Mouse (Mus musculus) heart, embryonic 12.5 days (tissue): ENCODE measurements around the gene Gm10135. TPM values are rescaled to one million over a fixed set of nuclear protein-coding genes. Genes with fewer than 3 reads are reported as not detected.
A peak's percentile ranks its signal among the peaks of the same experiment; 100 is the strongest.

ENCODE experiments used
- ATAC-seq: fragments of 200-750 bp; cut with Nextera tagmentation; 2 replicates; pipeline ENCODE4 v1.8.0; 2017; ENCODE audit warnings: moderate TSS enrichment, moderate library complexity; ENCODE audit not compliant: insufficient number of reproducible peaks, low FRiP score
- H3K27ac ChIP-seq: fragments of 300-500 bp; sonication (generic); 2 replicates; pipeline ENCODE4 v1.5.1; 2016; ENCODE audit warnings: mild to moderate bottlenecking, moderate library complexity; ENCODE audit not compliant: poor library complexity, severe bottlenecking
- H3K27me3 ChIP-seq: fragments of 300-500 bp; sonication (generic); replicated peaks from 2 replicates; pipeline ENCODE4 v1.6.1; 2016; ENCODE audit warnings: mild to moderate bottlenecking, moderate library complexity
- H3K36me3 ChIP-seq: fragments of 300-500 bp; sonication (generic); 2 replicates; pipeline ENCODE4 v1.6.1; 2016; ENCODE audit warnings: mild to moderate bottlenecking, moderate library complexity
- H3K4me1 ChIP-seq: fragments of 300-500 bp; sonication (generic); replicated peaks from 2 replicates; pipeline ENCODE4 v1.6.1; 2016; ENCODE audit warnings: mild to moderate bottlenecking
- H3K4me2 ChIP-seq: fragments of 300-500 bp; sonication (generic); 2 replicates; pipeline ENCODE4 v1.6.1; 2016; ENCODE audit warnings: mild to moderate bottlenecking, moderate library complexity
- H3K4me3 ChIP-seq: fragments of 300-500 bp; sonication (generic); 2 replicates; pipeline ENCODE4 v1.5.1; 2016; ENCODE audit warnings: mild to moderate bottlenecking
- H3K9ac ChIP-seq: fragments of 300-500 bp; sonication (generic); 2 replicates; pipeline ENCODE4 v1.6.1; 2016; ENCODE audit warnings: mild to moderate bottlenecking, moderate library complexity
- H3K9me3 ChIP-seq: fragments of 300-500 bp; sonication (generic); replicated peaks from 2 replicates; pipeline ENCODE4 v1.6.1; 2016; ENCODE audit warnings: mild to moderate bottlenecking, moderate library complexity
- WGBS: fragments of 180-500 bp; shearing (Covaris S2); methylation state at CpG from one replicate; pipeline ENCODE4 v1.1.7; 2016; 5-methylcytosine and 5-hydroxymethylcytosine counted together
- polyA plus RNA-seq: library from polyadenylated mRNA; unstranded; fragments of >200 nt; fragmentation: Nextera tagmentation; extraction: Ambion mirVana; gene quantifications from 2 replicates; pipeline ENCODE4 v1.2.1, GENCODE M21; 2016

The Gm10135 gene
- polyA plus RNA-seq, 1 experiment from 2014 or later: not detected

DNA sequence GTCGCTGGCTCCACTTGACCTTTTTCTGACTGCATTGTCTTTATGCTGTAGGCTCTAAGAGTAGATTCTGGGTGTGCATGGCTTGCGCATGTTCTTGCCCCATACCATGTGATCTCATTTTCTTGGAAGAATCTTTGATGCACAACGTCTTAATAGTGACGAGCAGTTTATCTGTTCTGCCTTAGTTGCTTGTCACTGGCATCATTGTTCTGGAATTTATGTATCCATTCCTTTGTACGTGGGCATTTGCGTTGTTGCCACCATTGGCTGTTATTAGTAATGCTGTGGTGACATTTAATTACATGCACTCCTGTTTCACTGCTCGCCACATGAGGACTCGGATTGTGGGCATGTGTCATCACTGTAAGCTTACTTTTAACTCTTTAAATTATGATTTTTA is 53.3 kb downstream of the Gm10135 start:
- H3K9me3 ChIP-seq: no peaks in the 10 kb centered on the region
- no peaks in the 10 kb centered on the region for H3K27me3 ChIP-seq
- no peak overlapping the region for H3K27ac ChIP-seq
- H3K4me2 ChIP-seq: no peak overlapping the region
- WGBS: 85% methylated on average over 8 of the region's 8 CpGs
- no peak overlapping the region for H3K4me3 ChIP-seq
- ATAC-seq: no peak
- H3K4me1 ChIP-seq: peaks cover 56% of the 10 kb centered on the region
- no peak overlapping the region for H3K9ac ChIP-seq
- no peaks in the 10 kb centered on the region for H3K36me3 ChIP-seq

DNA sequence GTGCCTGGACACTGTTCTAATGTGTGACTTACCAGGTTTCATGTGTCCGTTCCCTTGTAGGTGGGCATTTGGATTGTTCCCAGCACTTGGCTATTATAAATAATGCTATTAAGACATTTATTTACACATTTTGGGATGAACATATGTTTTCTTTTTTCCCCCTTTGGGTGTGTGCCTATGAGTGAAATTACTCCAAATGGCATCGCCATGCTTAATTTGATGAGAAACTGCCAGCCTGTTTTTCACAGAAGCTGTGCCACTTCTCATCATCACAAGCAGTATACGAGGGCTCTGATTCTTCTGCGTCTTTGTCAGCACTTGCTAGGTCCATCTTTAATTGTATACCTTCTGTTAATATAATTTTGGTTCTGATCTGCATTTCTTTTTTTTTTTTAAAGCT is 54.1 kb downstream of the Gm10135 start:
- no peak overlapping the region for H3K27ac ChIP-seq
- H3K4me2 ChIP-seq: no peak overlapping the region
- H3K4me3 ChIP-seq: no peak overlapping the region
- no peaks in the 10 kb centered on the region for H3K9me3 ChIP-seq
- H3K36me3 ChIP-seq: no peaks in the 10 kb centered on the region
- 91% methylated on average over 4 of the region's 4 CpGs for WGBS
- H3K4me1 ChIP-seq: peaks cover 56% of the 10 kb centered on the region
- no peak overlapping the region for H3K9ac ChIP-seq
- no peaks in the 10 kb centered on the region for H3K27me3 ChIP-seq
- ATAC-seq: no peak

DNA sequence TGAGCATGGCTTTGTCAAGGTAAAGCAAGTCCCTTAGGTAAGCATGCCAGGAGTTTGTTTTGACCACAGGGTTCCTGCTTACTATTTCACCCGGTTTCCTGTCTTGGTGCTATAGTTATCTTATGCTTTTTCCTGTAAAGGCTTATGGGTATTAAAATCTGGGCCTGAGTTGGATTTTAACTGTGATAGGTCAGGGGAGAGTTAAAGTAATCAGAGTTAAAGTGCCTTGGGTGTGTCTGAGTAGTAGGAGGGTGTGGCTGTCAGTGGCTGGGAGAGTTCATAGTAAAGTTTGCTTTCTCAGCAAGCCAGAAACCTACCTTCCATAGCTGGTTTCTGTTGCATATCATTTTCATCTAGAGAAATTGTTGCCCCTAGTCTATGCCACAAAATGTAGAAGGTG is 57.7 kb downstream of the Gm10135 start:
- no peak overlapping the region for H3K27ac ChIP-seq

DNA sequence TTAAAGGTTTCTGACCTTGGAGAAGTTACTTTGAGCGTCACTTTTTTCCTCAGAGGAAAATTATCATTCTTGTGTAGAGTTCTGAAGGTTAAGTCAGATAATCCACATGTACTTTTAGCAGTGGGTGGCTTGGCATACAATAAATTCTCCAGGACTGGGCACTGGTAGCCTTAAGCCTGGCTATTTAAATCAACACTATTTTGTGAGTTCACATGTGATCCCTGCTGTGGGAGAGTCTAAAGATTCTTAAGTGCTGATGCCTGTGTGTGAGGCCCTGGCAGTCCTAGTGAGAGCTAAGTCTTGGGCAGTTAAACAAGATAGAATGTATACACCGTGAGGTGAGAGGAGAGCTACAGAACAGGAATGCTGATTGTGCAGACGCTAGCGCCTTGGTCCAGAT is 58.5 kb downstream of the Gm10135 start:
- Histone ChIP-seq H3K27me3 (no peaks in the 10 kb centered on the region), H3K9ac (peak overlapping the region; percentile 99), H3K4me2 (peak overlapping the region; percentile 70), H3K27ac (peak overlapping the region; percentile 98), H3K4me3 (peak overlapping the region; percentile 94), H3K4me1 (peaks cover 32% of the 10 kb centered on the region), H3K9me3 (no peaks in the 10 kb centered on the region), H3K36me3 (no peaks in the 10 kb centered on the region)
- WGBS: 15% methylated on average over 4 of the region's 4 CpGs
- no peak for ATAC-seq

More for the DNA sequence above, 57.7 kb downstream of the Gm10135 start:
- peak overlapping the region; percentile 94 for H3K4me3 ChIP-seq
- H3K9ac ChIP-seq: peak overlapping the region; percentile 99
- H3K4me1 ChIP-seq: peaks cover 34% of the 10 kb centered on the region
- H3K9me3 ChIP-seq: no peaks in the 10 kb centered on the region
- 41% methylated on average over 1 of the region's 1 CpGs for WGBS
- H3K36me3 ChIP-seq: no peaks in the 10 kb centered on the region
- H3K27me3 ChIP-seq: no peaks in the 10 kb centered on the region
- no peak for ATAC-seq
- peak overlapping the region; percentile 70 for H3K4me2 ChIP-seq

Other genes with a start within 250 kb of the Gm10135 start
- gene Txk, start 221.9 kb downstream of the Gm10135 start, polyA plus RNA-seq: not detected in 2 replicates
- 17.1 TPM in 2 replicates for gene Tec, start 106.2 kb downstream of the Gm10135 start, polyA plus RNA-seq
- 31.4 and 32.6 TPM in 2 replicates for gene Slain2, start 60.4 kb downstream of the Gm10135 start, polyA plus RNA-seq
- 0.41 and 0.50 TPM in 2 replicates for gene Slc10a4, start 32.2 kb upstream of the Gm10135 start, polyA plus RNA-seq